Mouse (Mus musculus) megakaryocyte-erythroid progenitor cell, adult 5-6 weeks (primary cell): Measurements from ENCODE around the gene Ltbp1. TPM values are rescaled to one million over a fixed set of nuclear protein-coding genes. Genes with fewer than 3 reads are reported as not detected.

ENCODE experiments used
- ATAC-seq: replicated peaks from 2 replicates; pipeline ENCODE4 v1.8.0; 2016; ENCODE audit warnings: mild to moderate bottlenecking, inconsistent platforms; ENCODE audit not compliant: severe bottlenecking, poor library complexity, low FRiP score, low TSS enrichment
- total RNA-seq, 2 experiments: library from RNA; stranded (forward) in 1 of 2; stranded (reverse) in 1 of 2; fragments of 200-1000, 215-1000 nt in 1 of 2; fragments of >200 nt in 1 of 2; fragmentation: Nextera tagmentation in 1 of 2; gene quantifications; 2 replicates each; pipeline ENCODE4 v1.2.3; 2014 to 2017

Gene Ltbp1
- total RNA-seq, 2 experiments from 2014 or later, result 2.7 to 3.3 TPM

GRCm38 (mm10) chr17:75159066-75159787 lies 153.9 kb downstream of the Ltbp1 start:
- peak; percentile 91 for ATAC-seq

DNA sequence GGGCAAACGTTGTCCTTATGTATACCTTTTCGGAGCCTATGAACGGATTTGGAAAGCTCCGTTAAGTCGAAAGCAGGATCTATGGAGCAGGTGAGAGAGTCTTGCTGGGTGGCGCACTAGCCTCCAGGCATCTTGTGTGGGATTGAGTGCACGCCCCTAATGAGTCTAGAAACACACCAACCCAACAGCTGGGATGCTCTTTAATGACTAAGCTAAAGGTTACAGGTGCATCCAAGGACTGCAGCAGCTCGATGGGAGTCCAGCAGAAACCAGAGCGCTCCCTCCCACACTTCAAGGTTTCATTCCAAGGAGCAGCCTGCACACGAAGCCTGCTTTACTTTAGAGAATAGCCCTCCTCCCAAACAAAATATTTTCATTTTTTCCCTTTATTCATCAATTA lies 155.7 kb downstream of the Ltbp1 start:
- no peak for ATAC-seq

- no peak for ATAC-seq
These were observed 156.6 kb downstream of the Ltbp1 start for GRCm38 (mm10) chr17:75161931-75162330.

GRCm38 (mm10) chr17:75164566-75164965 lies 159.2 kb downstream of the Ltbp1 start:
- ATAC-seq, result no peak

DNA sequence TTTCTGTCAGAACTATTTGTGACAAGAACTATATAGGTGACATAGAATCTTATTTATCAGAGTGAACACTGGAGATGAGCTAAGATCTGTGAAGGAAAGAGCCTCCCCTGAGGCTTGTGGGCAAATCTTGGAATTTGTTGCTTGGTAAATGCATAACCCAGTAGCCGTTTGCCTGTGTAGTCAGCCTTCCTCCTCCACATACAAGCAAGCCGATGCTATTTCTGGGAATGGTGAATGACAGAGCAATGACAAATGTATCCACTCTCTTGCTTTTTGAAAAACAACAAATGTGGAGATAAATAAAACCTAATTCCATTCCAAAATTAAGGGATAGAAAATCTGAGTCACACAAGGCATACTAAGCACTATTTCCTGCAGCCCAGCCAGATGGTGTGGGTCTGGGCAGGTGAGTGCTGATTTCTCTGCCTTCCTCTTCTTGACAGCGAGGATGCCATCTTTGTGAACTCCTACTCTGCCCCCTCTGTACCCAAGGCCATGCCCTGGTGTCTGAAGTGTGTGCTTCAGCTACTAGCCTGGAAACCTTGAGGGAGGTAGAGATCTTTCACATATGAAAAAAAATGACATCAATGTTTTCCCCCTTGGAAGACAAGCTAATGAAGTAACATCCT lies 163.3 kb downstream of the Ltbp1 start:
- ATAC-seq, result no peak

DNA sequence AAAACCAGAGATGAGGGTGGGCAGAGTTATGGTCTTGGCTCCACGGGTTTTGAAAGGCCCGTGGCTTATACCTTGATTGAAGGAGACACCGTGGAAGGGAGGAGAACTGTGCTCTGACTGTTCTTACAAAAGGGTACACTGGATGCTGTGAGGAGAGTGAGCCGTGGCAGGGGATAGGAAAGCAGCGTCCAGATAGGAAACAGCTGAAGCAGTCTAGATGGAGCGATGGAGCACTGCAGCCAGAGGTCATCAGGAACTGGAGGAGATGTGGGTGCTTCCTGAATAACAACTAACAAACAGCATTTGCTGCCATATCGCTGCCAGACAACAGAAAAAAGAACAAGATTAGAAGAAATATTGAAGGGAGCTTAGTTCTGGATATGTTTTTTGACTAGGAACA lies 166.3 kb downstream of the Ltbp1 start:
- ATAC-seq, result peak; percentile 57

DNA sequence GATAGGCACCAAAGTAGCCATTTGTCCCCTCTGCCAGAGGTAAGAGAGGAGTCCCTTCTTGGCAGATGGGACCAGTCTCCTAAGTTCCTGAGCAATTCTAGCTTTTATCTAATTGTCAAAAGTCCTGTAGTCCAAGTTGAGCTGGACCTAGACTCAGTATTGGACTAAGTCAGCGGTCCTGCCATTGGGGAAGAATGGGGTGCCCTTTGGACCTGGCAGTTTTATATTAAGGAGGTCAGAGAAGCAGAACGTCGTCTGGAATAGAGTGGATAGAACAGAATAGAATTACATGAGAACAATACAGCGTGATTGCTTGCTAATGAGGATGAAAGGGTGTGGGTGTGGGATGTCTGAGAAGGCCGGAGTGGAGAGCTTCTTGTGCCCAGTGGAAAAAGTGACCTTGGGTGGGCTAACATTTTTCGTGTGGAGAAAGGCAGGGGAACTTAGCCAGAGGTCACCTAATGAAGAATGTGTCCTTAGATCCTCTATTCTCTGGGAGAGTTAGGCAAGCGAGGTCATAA lies 167.4 kb downstream of the Ltbp1 start:
- ATAC-seq, result no peak

DNA sequence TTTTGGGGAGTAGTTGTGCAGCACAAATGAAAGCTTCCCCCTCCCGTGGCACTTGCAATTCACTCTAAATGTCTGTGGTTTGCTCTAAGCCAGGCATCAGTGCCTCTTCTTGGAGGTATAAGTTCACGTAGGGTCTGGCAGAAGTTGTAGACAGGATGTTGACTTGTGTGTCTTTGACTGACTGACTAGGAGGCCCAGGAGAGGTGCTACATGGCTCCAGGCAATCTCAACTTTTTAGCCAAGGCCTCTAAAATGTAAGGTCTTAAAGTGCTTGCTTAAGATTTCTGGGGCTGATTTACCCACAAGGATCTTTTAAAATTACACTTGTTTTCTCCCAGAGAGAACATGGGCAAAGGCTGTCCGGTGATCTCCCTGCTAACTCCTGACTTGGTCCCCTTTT lies 169.1 kb downstream of the Ltbp1 start:
- no peak for ATAC-seq

DNA sequence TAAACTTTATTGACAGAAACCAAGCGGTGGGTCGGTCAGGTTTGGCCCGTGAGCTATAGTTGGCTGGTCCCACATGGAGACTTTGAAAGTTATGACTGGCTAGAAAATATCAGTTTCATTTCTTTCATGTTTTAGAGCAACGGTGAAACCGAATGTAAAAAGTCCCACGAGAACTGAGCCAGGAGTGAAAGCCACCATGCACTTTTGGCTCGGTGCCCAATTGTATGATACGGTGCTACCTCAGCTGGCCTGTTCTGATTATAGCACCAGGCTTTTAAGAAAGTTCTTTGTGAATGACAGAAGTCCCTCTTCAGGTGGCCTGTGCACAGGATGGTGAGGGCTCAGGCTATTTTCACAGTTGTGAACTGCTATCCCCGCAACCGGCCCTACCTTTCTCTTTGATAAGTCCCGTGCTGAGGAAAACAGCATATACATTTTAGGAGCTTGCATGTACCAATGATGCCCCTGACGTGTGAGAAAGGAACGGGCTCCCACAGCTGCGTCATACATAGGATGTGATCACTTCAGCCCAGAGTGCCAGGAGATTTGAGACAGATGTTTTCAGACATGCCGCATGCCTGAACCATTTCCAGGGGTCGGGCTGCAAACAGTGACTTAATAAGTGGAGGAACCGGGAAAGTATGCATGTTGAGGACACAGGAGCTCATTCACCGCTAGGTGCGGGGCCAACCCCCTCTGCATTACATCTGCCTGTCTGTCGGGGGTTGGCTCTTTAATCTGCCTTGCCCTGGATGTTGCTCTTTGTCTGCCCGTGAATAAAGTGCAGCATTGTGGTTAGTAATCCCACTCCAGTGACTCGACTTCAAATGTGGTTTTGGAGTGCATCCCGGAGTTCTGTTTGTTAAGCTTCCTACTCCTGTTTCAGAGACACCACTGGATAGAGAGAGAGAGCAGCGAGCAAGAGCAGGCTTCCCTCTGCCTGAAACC lies 172.8 kb downstream of the Ltbp1 start:
- peak; percentile 81 for ATAC-seq

DNA sequence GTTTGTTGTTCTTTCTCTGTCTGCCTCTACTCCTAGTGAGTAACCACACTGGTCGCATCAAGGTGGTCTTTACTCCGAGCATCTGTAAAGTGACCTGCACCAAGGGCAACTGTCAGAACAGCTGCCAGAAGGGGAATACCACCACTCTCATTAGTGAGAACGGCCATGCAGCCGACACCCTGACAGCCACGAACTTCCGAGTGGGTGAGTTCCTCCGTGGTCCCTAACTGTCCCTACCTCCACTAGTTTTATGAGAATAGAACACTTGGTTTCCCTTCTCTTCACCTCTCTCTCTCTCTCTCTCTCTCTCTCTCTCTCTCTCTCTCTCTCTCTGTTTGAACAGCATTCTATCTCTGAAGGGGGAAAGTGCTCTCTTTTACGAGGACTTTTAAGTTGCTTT lies 173.6 kb downstream of the Ltbp1 start:
- ATAC-seq, result no peak

- no peak for ATAC-seq
These were observed 174.9 kb downstream of the Ltbp1 start for GRCm38 (mm10) chr17:75180301-75180700.

- ATAC-seq, result peak; percentile 58; the same call in 1 of the 2 replicates
These were observed 175.7 kb downstream of the Ltbp1 start for GRCm38 (mm10) chr17:75180956-75181588.

- ATAC-seq, result no peak
These were observed 177.1 kb downstream of the Ltbp1 start for GRCm38 (mm10) chr17:75182319-75183001.

- no peak for ATAC-seq
These were observed 181.6 kb downstream of the Ltbp1 start for GRCm38 (mm10) chr17:75186732-75187509.

DNA sequence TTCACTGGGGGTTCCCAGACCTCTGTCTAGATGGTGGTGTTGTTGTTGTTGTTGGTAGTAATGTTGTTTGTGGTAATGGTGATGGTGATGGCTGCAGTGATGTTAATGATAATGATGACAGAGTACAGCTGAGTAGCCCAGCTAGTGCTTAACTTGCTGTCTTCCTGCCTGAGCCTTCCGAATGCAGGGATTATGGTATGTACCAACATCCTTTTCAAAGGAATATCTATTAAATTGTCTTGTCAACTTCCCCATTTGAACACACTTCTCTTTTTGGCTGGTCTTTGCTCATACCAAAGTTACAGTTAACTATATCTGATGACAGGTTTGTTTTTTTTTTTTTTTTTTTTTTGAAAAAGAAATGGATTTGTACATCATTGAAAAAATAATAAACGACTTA lies 191.6 kb downstream of the Ltbp1 start:
- no peak for ATAC-seq

- ATAC-seq, result no peak
These were observed 193.4 kb downstream of the Ltbp1 start for GRCm38 (mm10) chr17:75198767-75199166.

GRCm38 (mm10) chr17:75199694-75200093 lies 194.3 kb downstream of the Ltbp1 start:
- peak; percentile 85 for ATAC-seq

- no peak for ATAC-seq
These were observed 196.9 kb downstream of the Ltbp1 start for GRCm38 (mm10) chr17:75202314-75202713.
